Mouse (Mus musculus) c-Kit-positive CD71-positive TER-119-negative erythroid progenitor cells, embryonic 14.5 days (primary cell): Measurements from ENCODE around the gene Cmtm3.
"Not testable (repeated sequence)": the region's sequence is repeated elsewhere in the genome, so short reads cannot be mapped to it uniquely, and the experiment has no call there.

Experiments used
- DNase-seq: peaks from one replicate; pipeline ENCODE4 v3.0.0-alpha.2; 2013; ENCODE audit warnings: low read depth

Cmtm3 gene

DNA sequence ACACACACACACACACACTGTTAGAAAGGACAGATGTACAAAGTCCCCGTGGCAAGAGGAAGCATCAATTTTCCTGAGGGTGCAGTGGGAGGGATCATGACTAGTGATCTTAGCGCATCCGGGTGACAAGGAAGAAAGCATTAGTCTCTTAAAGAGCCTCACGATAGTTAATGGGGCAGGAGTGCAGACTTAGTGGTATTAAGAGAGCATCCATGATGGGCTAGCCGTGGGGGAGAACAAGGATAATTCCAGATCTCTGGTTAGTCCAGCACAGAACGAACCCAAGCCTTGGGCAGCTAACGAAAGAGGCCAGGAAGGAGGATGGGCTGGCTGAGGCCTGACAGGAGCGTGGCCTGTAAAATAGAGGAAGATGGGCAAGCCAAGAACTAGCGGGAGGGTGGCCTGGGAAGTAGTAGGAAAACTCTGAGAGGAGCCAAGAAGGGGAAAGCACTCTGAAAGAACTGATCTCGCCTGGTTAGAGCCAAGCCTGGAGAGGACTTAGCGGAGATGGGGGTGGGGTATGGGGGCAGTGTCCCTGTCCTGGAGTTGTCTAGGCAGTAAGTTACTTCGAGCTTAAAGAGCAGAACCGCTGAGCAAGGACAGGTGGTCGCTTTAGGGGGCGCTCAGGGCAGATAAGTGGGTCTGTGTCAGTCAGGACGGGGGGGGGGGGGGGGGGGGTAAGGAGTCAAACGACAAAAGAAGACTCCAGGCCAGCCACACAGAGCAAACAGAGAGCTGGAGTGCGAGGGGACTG lies at the start of gene Cmtm3:
TSS of gene Cmtm3 (plus strand) at position 182 of the 754 bp plus-strand sequence.
- no peak for DNase-seq

DNA sequence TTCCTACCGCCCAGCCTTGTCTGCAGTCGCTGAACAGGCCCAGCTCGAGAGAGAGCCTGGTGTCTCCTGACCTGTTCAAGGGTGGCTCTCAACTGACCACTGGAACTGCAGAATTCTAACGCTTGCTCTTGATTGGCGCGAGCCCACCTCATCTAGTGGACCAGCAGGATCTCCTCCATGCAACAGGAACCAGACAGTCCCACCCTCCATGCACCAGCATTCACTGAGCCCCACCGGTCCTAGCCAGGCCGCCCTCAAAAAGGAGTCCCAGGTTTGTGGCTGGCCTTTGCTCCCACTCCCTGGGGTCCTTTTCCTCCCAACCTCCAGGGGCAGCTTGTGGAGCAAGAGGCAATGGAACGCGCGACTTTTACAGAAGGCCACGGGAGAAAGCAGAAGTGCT lies 46.1 kb upstream of the Cmtm3 start, which contains the start of gene Cmtm2a:
TSS of gene Cmtm2a (minus strand) at position 101 of the 400 bp plus-strand sequence.
- DNase-seq: not testable (repeated sequence)

DNA sequence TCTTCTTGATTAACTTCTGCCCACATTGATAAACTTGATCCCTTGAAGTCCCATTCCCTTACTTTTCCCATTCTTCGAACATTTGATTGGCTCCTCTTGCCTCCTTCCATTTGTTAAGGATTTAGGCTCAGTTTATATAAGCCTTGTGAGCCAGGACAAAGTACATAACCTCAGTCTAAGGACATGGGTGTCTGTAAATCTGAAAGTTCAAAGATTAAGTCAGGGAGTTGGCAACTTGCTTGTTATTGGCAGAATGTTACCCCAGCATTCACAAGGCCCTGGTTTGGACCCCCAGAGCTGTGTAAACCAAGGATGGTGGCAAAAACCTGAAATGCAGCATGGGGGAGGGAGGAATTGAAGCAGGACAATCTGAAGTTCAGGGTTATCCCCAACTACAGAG lies 44.8 kb upstream of the Cmtm3 start:
- DNase-seq: no peak

DNA sequence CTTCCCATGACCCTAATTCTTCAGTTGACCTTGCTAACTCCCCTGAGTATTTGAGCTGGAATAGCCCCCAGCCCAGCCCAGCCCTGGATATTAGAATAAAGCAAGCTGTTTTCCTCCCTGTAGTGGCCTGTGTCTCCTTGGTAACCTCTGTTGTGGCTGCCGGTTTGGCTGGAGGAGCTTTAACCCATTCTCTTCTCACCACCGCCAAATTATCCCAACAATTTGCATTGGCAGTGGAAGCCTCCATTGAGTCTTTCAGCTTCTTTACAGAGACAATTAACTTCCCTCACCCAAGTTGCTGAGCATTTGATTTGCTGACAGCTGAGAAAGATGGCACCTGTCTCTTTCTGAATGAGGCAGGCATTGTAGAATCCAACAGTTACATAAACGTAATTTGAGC lies 37.6 kb upstream of the Cmtm3 start:
- DNase-seq: not testable (repeated sequence)

DNA sequence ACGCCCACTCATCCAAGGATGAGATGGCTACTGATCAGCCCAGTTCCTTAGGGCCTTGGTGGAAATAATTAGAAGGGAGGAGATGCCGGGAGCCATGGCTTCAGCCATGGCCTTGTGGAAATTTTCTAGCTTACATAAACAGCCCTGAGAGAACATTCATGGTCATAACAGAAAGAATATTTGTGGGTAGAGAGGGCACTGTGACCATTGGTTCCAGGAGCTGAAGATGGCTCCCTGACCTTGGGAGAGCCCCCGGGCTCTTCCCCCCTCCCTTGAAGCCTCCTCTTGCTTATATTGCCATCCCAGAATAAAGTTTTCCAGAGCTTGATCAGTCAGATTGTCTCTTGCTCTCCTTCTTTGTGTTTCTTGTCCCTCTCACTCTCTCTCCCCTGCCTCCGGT lies 36.7 kb upstream of the Cmtm3 start:
- DNase-seq: not testable (repeated sequence)

DNA sequence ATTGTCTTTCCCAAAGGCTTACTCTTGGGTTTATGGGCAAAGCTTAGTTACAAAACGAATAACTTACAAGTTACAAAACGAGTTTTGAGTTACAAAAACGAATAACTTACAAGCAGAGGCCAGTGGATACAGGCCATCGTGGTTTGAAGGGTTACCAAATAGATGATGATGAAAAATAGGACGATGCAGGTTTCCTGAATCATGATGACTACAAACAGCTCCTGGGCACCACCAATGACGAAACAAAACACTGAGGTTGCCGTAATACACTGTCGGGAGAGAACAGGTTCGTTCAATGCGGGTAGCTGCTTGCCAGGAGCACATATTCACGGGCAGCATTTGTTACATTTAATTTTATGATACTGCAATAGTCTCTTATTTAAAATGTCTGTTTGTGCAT lies 34.2 kb upstream of the Cmtm3 start:
- no peak for DNase-seq

DNA sequence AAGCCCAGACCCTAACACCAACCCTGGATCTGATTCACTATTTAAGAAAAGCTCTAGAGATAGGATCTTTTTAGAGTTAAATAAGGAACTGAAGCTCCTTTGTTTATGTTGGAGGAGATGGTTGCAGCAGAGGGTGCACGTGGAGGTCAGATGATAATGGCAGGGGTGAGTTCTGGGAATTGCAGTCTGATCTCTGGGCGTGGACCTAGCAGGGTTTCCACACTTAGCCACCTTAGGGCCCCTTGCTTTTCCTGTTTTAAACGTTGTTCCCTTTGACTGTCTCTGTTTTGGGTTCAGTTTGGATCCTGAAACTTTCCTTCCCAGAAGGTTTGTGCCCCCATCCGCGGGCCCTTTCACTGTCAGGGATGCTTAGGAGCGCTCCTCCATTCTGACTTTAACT lies 30.9 kb upstream of the Cmtm3 start:
- DNase-seq: not testable (repeated sequence)

DNA sequence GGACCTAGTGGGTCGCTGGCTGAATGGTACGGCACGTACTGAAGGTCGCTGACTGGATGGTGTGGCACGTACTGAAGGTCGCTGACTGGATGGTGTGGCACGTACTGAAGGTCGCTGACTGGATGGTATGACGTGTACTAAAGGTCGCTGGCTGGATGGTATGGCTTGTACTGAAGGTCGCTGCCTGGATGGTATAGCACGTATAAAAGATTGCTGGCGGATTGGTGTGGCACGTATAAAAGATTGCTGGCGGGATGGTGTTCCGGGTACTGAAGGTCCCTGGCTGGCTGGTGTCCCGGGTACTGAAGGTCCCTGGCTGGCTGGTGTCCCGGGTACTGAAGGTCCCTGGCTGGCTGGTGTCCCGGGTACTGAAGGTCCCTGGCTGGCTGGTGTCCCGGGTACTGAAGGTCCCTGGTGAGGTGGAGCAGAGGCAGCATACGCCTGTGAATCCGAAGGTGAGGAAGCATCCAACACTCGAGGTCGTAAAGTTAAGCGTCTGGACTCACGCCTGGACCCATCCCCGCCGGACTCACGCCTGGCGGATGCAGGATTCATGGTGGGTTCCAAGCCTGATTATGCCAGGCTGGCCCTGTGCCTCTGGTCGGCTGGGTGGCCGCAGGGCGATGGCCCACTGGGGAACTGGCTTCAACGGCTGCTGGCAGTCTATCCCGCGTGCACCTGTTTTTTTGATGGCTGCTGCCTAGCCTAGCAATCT lies 29.6 kb upstream of the Cmtm3 start, which contains the start of the genes Gm45711 and Cmtm1:
TSS of gene Gm45711 (minus strand) at position 641 of the 715 bp plus-strand sequence.
TSS of gene Cmtm1 (minus strand) at position 705 of the 715 bp plus-strand sequence.
- not testable (repeated sequence) for DNase-seq

DNA sequence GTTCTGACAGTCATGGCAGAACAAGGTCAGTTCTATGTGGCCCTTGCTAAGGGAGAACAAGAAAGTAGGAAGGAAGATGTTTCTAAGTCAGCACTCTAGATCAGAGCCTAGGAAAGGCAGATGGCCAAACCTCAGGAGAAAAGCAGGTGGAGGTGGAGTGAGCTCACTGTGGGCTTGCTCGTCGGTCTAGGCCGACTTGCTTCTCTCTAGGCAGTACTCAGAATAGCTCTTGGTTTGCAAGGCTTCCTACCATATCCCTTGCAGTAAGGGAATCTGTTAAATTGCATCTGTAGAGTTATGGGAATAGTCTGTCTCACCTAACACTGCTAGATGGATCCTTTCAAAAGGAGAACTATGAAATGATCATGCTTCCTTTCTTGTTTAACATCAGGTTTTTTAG lies 27.2 kb upstream of the Cmtm3 start:
- DNase-seq: not testable (repeated sequence)

DNA sequence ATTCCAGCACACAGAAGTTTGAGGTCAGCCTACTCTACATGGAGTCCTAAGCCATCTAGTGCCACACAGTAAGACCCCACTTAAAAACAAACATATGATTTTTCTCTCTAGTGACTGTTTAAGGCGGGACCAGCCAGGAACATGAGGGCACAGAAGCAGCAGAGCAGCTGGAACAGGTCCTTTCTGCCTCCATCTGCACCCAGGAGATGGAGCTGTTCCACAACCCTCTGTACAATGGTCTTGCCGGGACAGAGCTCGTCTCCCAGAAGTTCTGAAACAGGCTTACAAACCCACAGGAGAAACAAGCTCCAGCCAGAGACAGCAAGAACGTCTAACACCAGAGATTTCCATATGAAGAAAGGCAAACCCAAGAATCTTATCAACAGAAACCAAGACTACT lies 25.9 kb upstream of the Cmtm3 start:
- DNase-seq: no peak

DNA sequence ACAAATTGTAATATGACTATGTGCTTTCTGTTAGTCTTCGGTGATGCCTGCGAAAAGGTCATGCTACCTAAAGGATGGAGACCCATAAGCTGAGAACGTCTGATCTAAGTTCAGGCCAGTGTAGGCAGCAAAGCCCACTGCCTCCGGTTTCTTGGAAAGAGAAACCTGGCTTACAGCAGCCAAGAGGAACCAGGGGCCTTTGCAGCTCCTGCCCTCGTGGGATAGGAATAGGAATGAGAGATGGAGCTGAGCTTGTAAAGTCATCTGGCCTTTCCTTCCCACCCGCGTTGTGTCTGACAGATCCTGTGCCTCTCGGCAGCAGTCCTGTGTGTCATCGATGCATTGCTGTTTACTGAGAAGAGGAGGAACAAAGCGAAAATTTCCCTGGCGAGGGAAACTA lies 17.9 kb upstream of the Cmtm3 start, which contains the start of gene Gm11020:
TSS of gene Gm11020 (plus strand) at position 301 of the 400 bp plus-strand sequence.
- not testable (repeated sequence) for DNase-seq

DNA sequence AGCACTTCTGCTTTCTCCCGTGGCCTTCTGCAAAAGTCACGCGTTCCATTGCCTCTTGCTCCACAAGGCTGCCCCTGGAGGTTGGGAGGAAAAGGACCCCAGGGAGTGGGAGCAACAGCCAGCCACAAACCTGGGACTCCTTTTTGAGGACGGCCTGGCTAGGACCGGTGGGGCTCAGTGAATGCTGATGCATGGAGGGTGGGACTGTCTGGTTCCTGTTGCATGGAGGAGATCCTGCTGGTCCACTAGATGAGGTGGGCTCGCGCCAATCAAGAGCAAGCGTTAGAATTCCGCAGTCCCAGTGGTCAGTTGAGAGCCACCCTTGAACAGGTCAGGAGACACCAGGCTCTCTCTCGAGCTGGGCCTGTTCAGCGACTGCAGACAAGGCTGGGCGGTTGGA lies 17.3 kb upstream of the Cmtm3 start, which contains the start of gene Cmtm2b:
TSS of gene Cmtm2b (plus strand) at position 301 of the 400 bp plus-strand sequence.
- DNase-seq: not testable (repeated sequence)

DNA sequence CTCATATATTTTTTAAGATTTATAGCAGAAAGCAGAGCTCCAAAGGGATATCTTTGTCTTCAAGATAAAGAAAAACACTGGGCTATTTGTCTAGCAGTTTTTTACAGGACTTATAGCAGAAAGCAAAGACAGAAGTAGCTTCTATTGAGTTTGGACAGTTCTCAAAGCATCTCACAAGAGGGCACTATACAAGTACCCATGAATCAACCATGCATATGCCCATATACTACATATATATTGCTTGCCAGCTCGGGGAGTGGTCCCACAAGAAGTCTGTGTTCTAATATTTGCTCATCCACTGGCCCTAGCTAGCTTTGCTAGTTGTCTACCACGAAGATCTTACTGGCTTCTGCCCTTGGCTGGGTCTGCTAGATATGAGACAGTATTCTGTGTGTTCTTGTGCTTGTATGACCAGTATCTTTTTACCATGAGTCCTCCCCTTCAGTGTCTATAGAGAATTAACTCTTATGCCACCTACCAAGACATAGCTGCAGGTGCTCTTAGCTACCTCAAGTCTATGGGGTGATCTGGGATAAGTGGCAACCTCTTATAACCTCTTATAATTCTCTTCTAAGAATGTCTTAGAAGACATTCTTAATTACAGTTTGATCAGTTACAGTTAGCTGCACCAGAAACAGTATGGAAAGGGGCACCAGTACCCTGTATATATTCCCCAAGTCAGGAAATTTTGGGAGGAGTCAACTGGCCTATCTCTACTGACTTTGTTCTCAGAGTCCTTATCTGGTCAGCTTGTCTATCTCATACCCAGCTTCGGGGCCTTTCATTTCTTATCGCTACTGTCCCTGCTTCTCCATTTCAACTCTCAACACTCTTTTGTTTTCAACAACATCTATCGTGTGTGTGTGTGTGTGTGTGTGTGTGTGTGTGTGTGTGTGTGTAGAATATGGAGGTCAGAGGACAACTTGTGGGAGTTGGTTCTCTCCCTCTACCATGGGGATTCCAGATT lies 6.3 kb upstream of the Cmtm3 start:
- DNase-seq: no peak

DNA sequence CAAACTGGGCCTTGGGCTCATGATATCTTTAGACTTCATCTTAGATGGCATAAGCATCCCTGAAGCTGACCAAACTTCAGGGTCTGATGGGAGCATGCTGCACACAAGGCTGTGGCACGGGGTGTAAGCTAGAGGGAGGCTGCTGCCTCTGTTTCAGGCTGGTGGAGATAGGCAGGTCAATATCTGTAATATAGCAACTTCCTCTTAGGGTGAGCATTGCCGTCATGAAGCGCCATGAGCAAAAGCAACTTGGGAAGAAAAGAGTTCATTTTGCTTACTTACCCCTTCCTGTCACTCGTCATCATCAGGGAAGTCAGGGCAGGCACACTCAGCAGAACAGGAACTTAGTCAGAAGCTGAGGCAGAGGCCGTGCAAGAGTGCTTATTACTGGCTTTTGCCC lies 5.4 kb upstream of the Cmtm3 start:
- no peak for DNase-seq

DNA sequence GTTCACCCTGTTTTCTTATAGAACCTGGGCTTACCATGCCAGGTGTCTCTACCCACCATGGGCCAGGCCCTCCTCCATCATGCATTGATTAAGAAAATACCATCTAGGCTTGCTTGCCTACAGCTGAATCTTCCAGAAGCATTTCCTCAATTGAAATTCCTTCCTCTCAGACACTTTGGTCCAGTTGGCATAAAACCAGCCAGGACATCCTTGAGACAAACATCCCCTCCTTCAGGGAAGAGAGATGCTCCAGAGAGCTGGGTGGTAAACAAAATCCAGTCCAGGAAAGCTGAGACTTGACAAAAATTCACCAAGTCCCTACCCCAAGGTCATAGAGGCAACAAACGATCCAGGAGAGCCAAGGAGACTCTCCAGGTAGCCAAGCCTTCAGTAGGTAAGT lies 5.0 kb upstream of the Cmtm3 start:
- DNase-seq: no peak

DNA sequence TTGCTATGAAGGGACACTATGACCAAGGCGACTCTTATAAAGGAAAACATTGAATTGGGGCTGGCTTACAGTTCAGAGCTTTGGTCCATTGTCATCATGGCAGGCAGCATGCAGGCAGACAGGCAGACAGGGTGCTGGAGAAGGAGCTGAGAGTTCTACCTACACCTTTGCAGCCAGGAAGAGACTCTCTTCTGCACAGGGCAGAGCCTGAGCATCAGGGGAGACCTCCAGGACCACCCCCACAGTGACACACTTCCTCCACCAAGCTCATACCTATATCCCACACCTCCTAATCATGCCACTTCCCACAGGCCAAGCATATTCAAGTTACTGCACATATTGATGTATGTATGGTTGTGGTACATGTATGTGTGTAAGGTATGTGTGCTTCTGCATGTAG lies 2.4 kb upstream of the Cmtm3 start:
- no peak for DNase-seq

DNA sequence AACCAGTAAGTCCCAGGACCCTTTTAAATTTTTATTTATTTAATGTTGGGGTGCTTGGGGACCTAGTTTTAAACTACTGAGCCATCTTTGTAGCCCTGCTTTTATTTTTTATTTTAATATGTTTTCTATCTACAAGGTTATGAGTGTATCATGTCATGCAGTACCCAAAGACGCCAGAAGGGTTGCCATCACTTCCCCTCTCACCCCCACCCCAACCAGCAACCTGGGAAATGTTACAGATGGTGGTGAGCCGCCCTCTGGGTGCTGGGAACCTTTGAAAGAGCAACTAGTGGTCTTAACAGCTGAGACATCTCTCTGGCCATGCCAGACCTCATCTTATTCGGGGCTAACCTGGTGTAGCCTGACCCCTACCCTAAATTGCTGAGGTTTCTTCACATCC lies 1.3 kb upstream of the Cmtm3 start:
- no peak for DNase-seq

DNA sequence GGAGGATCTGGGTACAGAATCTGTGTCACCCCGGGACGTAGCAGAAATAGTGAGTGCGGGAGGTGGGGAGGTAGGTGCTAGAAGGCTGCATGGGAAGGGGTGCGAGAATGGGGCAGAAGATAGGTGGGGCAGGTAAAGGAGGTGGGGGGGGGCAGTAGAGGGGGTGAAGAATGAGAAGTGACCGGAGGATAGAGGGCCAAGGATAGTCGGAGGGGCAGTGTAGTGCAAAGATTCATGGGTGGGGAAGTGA lies 698 bp downstream of the Cmtm3 start:
- DNase-seq: no peak

DNA sequence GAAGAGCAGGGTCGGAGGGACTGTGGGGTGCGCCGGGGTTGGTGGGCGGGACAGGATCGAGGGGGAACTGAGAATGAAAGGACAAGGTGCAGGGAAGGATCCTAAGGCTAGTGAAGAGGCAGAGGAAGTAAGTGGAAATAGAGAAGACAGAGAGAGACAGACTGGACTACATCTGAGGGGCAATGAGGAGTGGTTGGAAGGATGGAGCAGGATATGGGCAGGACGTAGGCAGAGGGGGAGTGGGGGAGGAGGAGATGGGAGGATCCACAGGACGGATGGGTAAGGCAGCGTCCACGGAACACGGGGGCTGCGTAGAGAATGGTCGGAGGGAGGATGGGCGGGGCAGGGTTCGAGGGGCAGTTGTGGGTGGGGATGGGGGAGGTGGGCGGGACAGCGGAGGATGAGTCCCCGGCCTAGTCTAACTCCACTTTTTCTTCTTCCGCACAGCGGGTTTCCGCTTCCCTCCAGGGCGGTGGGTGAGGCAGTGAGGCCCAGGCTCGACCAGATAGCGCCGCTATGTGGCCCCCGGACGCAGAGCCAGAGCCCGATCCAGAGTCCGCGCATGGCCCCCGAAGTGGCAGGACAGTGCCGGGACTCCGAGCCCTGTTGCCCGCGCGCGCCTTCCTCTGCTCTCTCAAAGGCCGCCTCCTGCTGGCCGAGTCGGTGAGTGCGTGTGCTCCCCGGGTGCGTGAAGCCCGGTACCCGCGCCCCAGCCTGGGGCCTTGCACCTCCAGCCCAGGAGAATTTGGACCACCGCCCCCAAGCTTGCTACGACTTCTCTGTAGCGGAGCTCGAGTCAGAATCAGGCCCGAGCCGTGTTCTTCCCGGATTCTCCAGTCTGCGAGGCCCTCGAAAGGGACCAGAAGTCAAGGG lies 1.3 kb downstream of the Cmtm3 start:
- no peak for DNase-seq

DNA sequence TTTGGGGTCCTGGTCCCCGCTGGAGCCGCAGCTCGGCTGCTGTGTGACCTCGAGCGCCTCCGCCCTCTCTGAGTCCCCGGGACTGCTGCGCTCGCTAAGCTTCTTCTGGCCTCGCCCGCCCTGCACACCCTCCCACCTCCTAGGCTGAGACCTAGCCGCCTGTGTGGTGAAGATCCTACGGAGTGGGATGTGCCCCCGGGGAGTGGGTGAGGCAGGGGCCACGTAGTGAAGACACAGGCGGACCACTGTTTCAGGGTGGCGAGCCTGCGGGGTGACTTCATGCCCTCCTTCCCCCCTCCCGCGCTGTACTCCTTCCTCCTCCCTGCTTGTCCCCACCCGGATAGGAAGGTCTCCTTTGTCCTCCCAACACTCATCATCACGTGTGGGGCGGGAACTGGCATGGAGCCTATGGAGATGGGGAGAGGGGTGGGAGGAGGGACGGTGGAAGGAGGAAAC lies 1.9 kb downstream of the Cmtm3 start:
- DNase-seq: no peak

DNA sequence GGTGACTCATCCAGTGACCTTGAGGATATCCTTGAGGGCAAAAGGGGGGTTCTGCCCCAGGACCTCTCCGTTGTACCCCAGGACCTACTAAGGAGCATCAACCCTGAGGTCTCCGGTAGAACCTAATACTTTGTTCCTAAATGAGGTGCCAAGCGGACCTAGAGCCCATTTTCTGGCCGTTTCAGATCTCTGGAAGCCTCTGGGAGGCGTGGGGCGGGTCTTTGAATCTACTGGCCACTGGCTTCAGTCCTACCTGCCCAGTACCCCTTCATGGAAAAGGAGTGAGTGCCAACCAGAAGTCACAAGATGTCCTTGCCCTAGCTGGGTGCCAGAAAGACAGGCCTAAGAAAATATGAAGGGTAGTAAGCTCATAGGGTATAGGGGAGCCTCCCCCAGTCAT lies 2.5 kb downstream of the Cmtm3 start:
- no peak for DNase-seq
